Mouse (Mus musculus) forebrain, embryonic 10.5 days (tissue): ENCODE data around the gene Clta. TPM values are rescaled to one million over a fixed set of nuclear protein-coding genes. Genes with fewer than 3 reads are reported as not detected.
A peak's percentile ranks its signal among the peaks of the same experiment; 100 is the strongest.

Experiments
- DNase-seq: peaks from one replicate; pipeline ENCODE4 v3.0.0-alpha.2; 2017; ENCODE audit warnings: low spot score; ENCODE audit errors: extremely low spot score
- H3K27ac ChIP-seq: fragments of 300-500 bp; sonication (generic); 2 replicates; pipeline ENCODE4 v1.5.1; 2016; ENCODE audit warnings: mild to moderate bottlenecking
- H3K27me3 ChIP-seq: fragments of 300-500 bp; sonication (generic); 2 replicates; pipeline ENCODE4 v1.6.1; 2016; ENCODE audit warnings: mild to moderate bottlenecking; ENCODE audit not compliant: poor library complexity, severe bottlenecking
- H3K36me3 ChIP-seq: fragments of 300-500 bp; sonication (generic); replicated peaks from 2 replicates; pipeline ENCODE4 v1.6.1; 2016; ENCODE audit warnings: mild to moderate bottlenecking, moderate library complexity
- H3K4me1 ChIP-seq: fragments of 300-500 bp; sonication (generic); 2 replicates; pipeline ENCODE4 v1.6.1; 2016
- H3K4me3 ChIP-seq: fragments of 300-500 bp; sonication (generic); 2 replicates; pipeline ENCODE4 v1.5.1; 2016; ENCODE audit warnings: mild to moderate bottlenecking, moderate library complexity
- H3K9me3 ChIP-seq: fragments of 300-500 bp; sonication (generic); 2 replicates; pipeline ENCODE4 v1.6.1; 2016; ENCODE audit warnings: mild to moderate bottlenecking, moderate library complexity
- WGBS: fragments of 180-500 bp; shearing (Covaris S2); methylation state at CpG from one replicate; pipeline ENCODE4 v1.1.7; 2016; 5-methylcytosine and 5-hydroxymethylcytosine counted together
- polyA plus RNA-seq: library from polyadenylated mRNA; unstranded; fragments of >200 nt; fragmentation: Nextera tagmentation; extraction: Ambion mirVana; gene quantifications from 2 replicates; pipeline ENCODE4 v1.2.1, GENCODE M21; 2016

The Clta gene
- 176 and 179 TPM in 2 replicates for polyA plus RNA-seq

DNA sequence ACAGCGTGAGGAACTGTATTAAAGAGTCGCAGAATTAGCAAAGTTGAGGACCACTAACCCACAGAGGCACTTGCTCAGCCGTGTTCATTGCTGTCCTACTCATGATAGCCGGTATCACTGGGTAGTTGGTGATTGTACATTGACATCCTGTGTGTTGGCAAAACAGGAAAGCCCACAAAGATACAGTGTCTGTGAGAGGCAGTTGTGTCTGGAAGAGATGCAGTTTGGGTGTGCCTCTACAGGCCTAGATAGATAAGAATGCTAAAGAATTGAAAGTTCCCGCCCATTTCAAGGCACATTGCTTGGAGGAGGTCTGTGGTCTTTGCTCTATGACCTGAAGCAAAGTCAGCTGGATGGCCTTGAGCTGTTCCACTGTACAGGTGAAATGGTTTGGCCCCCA, at the start of gene Clta:
Clta (plus strand) TSS at position 327 of the 400 bp plus-strand sequence.
- no peaks in the 10 kb centered on the region; the same call in 1 of the 2 replicates for H3K9me3 ChIP-seq
- no peaks in the 10 kb centered on the region for H3K36me3 ChIP-seq
- 92% methylated on average over 5 of the region's 5 CpGs for WGBS
- H3K4me3 ChIP-seq: no peak within 1 kb of the TSS
- H3K4me1 ChIP-seq: no peaks in the 10 kb centered on the region
- no peak for DNase-seq
- no peak within 1 kb of the TSS for H3K27ac ChIP-seq
- no peaks in the 10 kb centered on the region for H3K27me3 ChIP-seq

GRCm38 (mm10) chr4:43957292-43957845, 46.9 kb upstream of the Clta start, which contains the start of gene Glipr2:
TSS of gene Glipr2 (plus strand) at chr4:43957401.
- Histone ChIP-seq H3K27ac (peak within 1 kb of the TSS; percentile 90), H3K4me3 (peak within 1 kb of the TSS; percentile 83), H3K9me3 (no peaks in the 10 kb centered on the region), H3K4me1 (peaks cover 32% of the 10 kb centered on the region), H3K36me3 (no peaks in the 10 kb centered on the region), H3K27me3 (peaks cover 59% of the 10 kb centered on the region)
- DNase-seq: peak; percentile 89
- WGBS: under 1% methylated on average over 45 of the region's 45 CpGs

DNA sequence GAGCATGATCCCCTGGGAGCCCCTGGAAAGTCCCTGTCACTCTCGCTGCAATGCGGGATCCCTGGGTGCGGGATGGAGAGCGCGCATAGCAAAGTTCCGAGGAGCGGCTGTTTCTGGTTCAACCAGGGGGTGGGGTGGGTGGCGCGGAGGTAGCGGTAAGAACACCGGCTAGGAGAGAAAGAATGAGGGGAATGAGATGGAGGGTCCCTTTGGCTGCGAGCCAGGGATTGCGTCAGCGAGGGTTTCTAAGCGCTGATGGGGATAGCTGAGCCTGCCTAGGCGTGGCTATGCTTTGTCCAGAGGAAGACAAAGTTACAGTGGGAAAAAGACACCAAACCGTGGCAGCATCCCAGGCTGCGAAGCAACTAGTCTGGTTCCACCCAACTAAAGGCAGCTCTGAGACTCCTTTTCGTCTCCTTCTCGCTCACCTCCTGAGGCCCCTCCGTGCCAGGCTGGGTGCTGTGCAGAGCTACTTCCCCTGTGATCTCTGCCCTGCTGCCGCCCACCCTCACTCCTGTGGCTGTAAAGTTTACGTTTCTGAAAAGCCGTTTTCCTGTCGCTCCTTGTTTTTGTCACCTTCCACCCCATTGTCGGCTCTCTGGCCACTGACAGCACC, 46.3 kb upstream of the Clta start:
- Histone ChIP-seq H3K4me1 (peaks cover 32% of the 10 kb centered on the region), H3K9me3 (no peaks in the 10 kb centered on the region), H3K4me3 (peak overlapping the region; percentile 83), H3K27me3 (peaks cover 61% of the 10 kb centered on the region), H3K27ac (peak overlapping the region; percentile 90), H3K36me3 (no peaks in the 10 kb centered on the region)
- peak; percentile 74 for DNase-seq
- WGBS: under 1% methylated on average over 26 of the region's 26 CpGs

DNA sequence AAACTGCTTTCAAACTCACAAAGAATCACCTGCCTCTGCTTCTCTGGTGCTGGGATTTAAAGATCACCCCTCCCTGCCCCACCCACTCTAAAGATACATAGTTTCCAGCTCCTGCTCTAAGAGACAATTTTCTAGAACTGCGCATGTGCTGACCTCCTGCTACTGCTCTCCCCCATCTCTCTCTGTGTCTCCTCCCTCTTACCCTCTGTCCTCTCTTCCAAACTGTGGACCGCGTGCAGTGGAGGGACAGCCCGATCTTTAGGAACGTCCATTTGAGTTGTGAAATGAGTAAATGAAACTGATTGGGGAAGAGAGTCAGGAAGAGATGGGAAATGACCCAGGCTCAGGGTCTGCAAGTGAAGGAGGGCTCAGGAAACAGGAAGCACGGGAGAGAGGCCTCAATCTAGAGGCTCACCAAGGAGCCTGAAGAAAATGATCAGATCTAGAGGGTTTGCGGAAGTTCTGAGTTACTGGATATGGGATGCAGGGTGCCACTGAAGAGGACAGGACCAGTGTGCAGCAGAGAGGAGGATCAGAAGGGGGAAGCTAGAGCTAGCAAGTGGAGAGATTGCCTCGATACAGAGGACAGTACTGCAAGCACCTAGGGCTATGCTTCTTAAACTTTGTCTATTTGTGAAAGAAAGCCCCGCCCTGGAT, 44.6 kb upstream of the Clta start:
- Histone ChIP-seq H3K9me3 (no peaks in the 10 kb centered on the region), H3K27me3 (peaks cover 71% of the 10 kb centered on the region), H3K36me3 (no peaks in the 10 kb centered on the region), H3K4me1 (peaks cover 44% of the 10 kb centered on the region), H3K4me3 (no peak overlapping the region), H3K27ac (no peak overlapping the region)
- 74% methylated on average over 9 of the region's 9 CpGs for WGBS
- no peak for DNase-seq

- no peak overlapping the region for H3K27ac ChIP-seq
- H3K4me1 ChIP-seq: peaks cover 50% of the 10 kb centered on the region
- no peaks in the 10 kb centered on the region for H3K36me3 ChIP-seq
- no peak overlapping the region for H3K4me3 ChIP-seq
- H3K27me3 ChIP-seq: peaks cover 73% of the 10 kb centered on the region
- H3K9me3 ChIP-seq: no peaks in the 10 kb centered on the region
- DNase-seq: no peak
- 89% methylated on average over 6 of the region's 6 CpGs for WGBS
Measured at GRCm38 (mm10) chr4:43960207-43960606, 44.0 kb upstream of the Clta start.

DNA sequence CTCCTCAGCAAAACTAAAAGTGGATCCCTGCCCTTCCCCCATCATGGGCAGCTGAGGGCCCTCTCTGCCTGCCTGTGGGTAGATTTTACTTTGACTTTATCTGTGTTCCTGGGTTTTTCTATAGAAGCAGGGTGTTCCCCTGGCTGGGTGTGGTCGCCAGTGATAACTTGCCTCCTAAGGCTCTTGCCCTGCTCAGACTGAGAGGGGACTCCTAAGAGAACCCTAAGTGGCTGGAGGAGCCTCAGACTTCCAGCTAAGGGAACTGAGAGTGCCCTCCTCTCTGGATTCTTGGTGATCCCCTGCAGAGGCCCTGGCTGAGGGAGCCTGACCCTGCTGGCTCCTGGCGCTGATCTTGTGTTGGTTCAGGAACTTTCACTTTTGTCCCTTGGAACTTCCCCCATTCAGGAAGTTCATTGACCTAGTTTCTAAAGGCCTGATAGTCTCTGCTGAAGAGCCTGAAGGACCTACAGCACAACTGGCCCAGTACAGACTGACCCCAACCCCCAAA, 39.9 kb upstream of the Clta start:
- no peaks in the 10 kb centered on the region for H3K36me3 ChIP-seq
- peaks cover 72% of the 10 kb centered on the region for H3K27me3 ChIP-seq
- peak overlapping the region; percentile 68; the same call in 1 of the 2 replicates for H3K27ac ChIP-seq
- no peak for DNase-seq
- H3K4me3 ChIP-seq: no peak overlapping the region
- no peaks in the 10 kb centered on the region for H3K9me3 ChIP-seq
- peaks cover 49% of the 10 kb centered on the region for H3K4me1 ChIP-seq
- 39% methylated on average over 2 of the region's 2 CpGs for WGBS

GRCm38 (mm10) chr4:43964951-43965684, 39.1 kb upstream of the Clta start:
- peaks cover 52% of the 10 kb centered on the region for H3K4me1 ChIP-seq
- H3K27ac ChIP-seq: peak overlapping the region; percentile 68; the same call in 1 of the 2 replicates
- no peaks in the 10 kb centered on the region for H3K36me3 ChIP-seq
- no peak overlapping the region for H3K4me3 ChIP-seq
- no peak for DNase-seq
- H3K27me3 ChIP-seq: peaks cover 72% of the 10 kb centered on the region
- no peaks in the 10 kb centered on the region for H3K9me3 ChIP-seq
- 52% methylated on average over 4 of the region's 4 CpGs for WGBS

DNA sequence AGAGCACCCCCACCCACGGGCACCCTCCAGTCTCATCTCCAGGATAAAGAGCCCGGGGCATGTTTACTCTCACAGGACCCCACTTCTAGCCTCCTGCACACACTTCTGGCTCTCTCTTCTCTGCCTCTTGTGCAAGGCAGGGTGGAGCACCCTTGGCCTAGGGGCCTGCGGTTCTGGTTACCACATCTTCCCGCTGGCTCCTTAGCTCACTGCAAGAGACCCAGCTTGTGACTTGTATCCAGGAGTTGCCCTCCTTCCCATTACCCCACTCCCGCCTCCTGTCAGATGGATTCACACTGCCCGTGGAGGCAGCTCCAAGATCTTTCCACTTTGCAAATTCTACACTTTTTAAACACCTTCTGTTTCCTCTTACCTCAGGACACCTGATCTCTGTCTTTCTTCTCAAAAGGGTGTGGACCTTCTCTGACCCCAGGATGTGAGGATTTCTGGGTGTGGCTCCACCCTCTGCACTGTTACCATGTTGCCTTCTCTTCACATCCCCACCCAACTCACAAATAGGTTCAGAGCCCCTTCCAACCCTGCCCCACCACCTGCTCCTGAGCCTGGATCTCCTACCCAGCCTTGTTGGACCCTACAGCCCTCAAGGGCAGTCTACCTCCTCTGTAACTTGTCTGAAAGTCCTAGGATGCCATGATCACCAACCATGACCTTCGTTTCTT, 38.3 kb upstream of the Clta start:
- Histone ChIP-seq H3K27me3 (peaks cover 72% of the 10 kb centered on the region), H3K4me1 (peaks cover 60% of the 10 kb centered on the region), H3K4me3 (no peak overlapping the region), H3K36me3 (0 out of 2 replicates have a peak, but pooled peaks cover 3% of the 10 kb centered on the region), H3K9me3 (no peaks in the 10 kb centered on the region), H3K27ac (no peak overlapping the region)
- no peak for DNase-seq
- WGBS: 85% methylated on average over 7 of the region's 7 CpGs

- Histone ChIP-seq H3K4me3 (no peak overlapping the region), H3K27ac (0 out of 2 replicates have a peak overlapping the region, but pooled peaks have one; percentile 15), H3K9me3 (no peaks in the 10 kb centered on the region), H3K4me1 (peaks cover 79% of the 10 kb centered on the region), H3K27me3 (peaks cover 55% of the 10 kb centered on the region), H3K36me3 (0 out of 2 replicates have a peak, but pooled peaks cover 3% of the 10 kb centered on the region)
- DNase-seq: no peak
- WGBS: 53% methylated on average over 13 of the region's 13 CpGs
Measured at GRCm38 (mm10) chr4:43968650-43969049, 35.6 kb upstream of the Clta start.

- Histone ChIP-seq H3K27me3 (peaks cover 54% of the 10 kb centered on the region), H3K27ac (peak overlapping the region; percentile 70), H3K36me3 (0 out of 2 replicates have a peak, but pooled peaks cover 3% of the 10 kb centered on the region), H3K9me3 (no peaks in the 10 kb centered on the region), H3K4me3 (no peak overlapping the region), H3K4me1 (peaks cover 74% of the 10 kb centered on the region)
- DNase-seq: no peak
- 19% methylated on average over 4 of the region's 4 CpGs for WGBS
Measured at GRCm38 (mm10) chr4:43969373-43969772, 34.9 kb upstream of the Clta start.

DNA sequence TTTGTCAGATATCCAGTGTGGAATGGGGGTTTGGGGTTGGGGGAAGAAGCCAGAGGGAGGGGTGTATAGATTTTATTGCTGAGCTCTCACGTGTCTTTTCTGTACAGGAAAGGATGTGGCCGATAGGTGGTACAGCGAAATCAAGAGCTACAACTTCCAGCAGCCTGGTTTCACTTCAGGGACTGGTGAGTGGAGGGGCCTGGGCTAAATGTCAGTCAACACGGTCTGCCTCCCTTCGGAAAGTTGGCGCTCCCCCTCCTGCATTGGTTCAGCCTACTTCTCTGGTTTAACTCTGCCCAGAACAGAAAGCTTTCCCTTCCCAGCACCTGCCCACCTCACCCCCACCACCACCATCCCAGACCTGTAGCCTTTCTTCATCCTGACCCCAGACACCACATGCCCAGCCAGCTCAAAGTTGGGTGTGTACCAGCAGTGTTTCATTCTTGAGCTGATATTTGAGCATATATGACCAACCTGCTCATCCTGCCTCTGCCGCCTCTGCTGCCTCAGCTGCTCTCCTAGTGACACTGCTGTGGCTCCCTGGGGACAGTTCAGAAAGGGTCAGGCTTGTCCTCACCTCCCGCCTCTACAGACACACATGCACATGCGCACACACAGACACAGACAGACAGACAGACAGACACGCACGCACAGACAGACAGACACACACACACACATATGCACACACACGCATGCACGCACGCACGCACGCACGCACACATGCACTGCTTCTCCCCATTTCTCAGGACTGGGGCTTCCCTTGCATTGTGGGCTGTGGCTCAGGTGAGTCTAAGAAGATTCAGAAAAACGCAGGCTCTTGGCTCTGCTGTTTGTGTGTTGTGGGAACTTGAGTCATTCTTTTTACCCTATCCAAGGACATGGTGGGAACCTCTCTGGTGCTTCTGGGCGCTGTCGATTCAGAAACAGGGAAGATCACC, 33.6 kb upstream of the Clta start:
- Histone ChIP-seq H3K36me3 (0 out of 2 replicates have a peak, but pooled peaks cover 3% of the 10 kb centered on the region), H3K27ac (no peak overlapping the region), H3K27me3 (peaks cover 48% of the 10 kb centered on the region), H3K4me1 (peaks cover 61% of the 10 kb centered on the region), H3K4me3 (no peak overlapping the region), H3K9me3 (no peaks in the 10 kb centered on the region)
- WGBS: 86% methylated on average over 20 of the region's 20 CpGs
- no peak for DNase-seq
